Comparison of ENCODE assay signal across 12 mouse cellular contexts in the genomic region with DNA sequence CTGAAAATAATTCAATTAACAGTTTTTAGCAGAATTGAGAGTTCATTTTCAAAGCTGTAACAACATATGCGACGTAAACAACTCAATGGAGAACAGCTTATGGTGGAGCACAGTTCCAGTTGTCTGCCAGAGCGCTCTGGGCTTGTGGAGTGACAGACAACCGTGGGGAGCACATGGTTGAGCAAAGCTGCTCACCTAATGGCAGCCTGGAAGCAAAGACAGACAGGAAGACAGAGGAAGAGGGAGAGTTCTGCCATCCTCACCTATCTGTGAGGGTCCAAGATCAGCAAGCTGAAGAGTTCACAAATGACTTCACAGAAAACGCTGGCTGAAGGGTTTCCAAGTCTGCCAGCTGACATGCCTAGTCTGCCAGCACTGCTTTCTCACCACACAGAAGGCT.
"Had no signal": no experiment of that assay in that cellular context is flagged by ENCODE, and none has a peak within 500 bp of the region (broad histone marks: within the 10 kb centered on the region; RNA-seq: fewer than 3 reads in every experiment).

No protein-coding gene starts in this region.

- H3K27ac ChIP-seq: kidney, embryonic 15.5 days; limb, embryonic 13.5 days; liver, embryonic 14.5 days; midbrain, embryonic 12.5 days; neural tube, embryonic 13.5 days; stomach, postnatal 0 days had no signal

- H3K4me1 ChIP-seq: kidney, embryonic 15.5 days; limb, embryonic 13.5 days; midbrain, embryonic 12.5 days; neural tube, embryonic 13.5 days had no signal

- H3K9ac ChIP-seq: kidney, embryonic 15.5 days; limb, embryonic 13.5 days; liver, embryonic 14.5 days; midbrain, embryonic 12.5 days; neural tube, embryonic 13.5 days had no signal

- H3K36me3 ChIP-seq: kidney, embryonic 15.5 days; midbrain, embryonic 12.5 days; neural tube, embryonic 13.5 days had no signal

- H3K27me3 ChIP-seq: kidney, embryonic 15.5 days; limb, embryonic 13.5 days; midbrain, embryonic 12.5 days; neural tube, embryonic 13.5 days had no signal

- DNase-seq: kidney, adult 2 months; kidney, postnatal 14 days; left cerebral cortex, postnatal 4 days; lung, adult 18-20 months; right cerebral cortex, postnatal 25 days had no signal

- H3K4me2 ChIP-seq: kidney, embryonic 15.5 days; limb, embryonic 13.5 days; midbrain, embryonic 12.5 days; neural tube, embryonic 13.5 days had no signal

- ATAC-seq: midbrain, embryonic 16.5 days had no signal

- H3K9me3 ChIP-seq: kidney, embryonic 15.5 days; limb, embryonic 13.5 days; midbrain, embryonic 12.5 days; neural tube, embryonic 13.5 days had no signal

- H3K4me3 ChIP-seq: kidney, embryonic 15.5 days; limb, embryonic 13.5 days; midbrain, embryonic 12.5 days; neural tube, embryonic 13.5 days had no signal
